Mouse (Mus musculus): ENCODE data around the gene Fndc11. TPM values are rescaled to one million over a fixed set of nuclear protein-coding genes. Genes with fewer than 3 reads are reported as not detected.
"Not testable (repeated sequence)": the region's sequence is repeated elsewhere in the genome, so short reads cannot be mapped to it uniquely, and the experiment has no call there.

Gene Fndc11
- polyA plus RNA-seq, 1 experiment: not detected

GRCm38 (mm10) chr2:181187121-181188000 lies 32.5 kb upstream of the Fndc11 start, which contains the start of gene Ppdpf:
Gene Ppdpf (plus strand): TSS chr2:181187247.
- 0 out of 2 replicates have a peak, but pooled peaks have one; percentile 24 for TF ChIP-seq EP300 (IDR thresholded peaks at IDR 0.05; ENCODE audit: insufficient read depth, low read depth, low read length)
- no peak for TF ChIP-seq CTCF (IDR thresholded peaks at IDR 0.05; ENCODE audit: low read depth, low read length)
- H3K4me3 ChIP-seq (ENCODE audit: low read depth, low read length): peak within 1 kb of the TSS; percentile 81
- no peaks in the 10 kb centered on the region for H3K36me3 ChIP-seq (ENCODE audit: control insufficient read depth, insufficient read depth, low read length, poor library complexity, severe bottlenecking)

GRCm38 (mm10) chr2:181188681-181189080 lies 31.1 kb upstream of the Fndc11 start:
- Histone ChIP-seq H3K9me3 (replicated peaks; ENCODE audit: control insufficient read depth, insufficient read depth, low read length, poor library complexity, severe bottlenecking) (no peaks in the 10 kb centered on the region), H3K27me3 (ENCODE audit: control insufficient read depth, insufficient read depth, low read length, poor library complexity, severe bottlenecking) (no peaks in the 10 kb centered on the region), H3K9ac (ENCODE audit: low read depth, poor library complexity, severe bottlenecking) (no peak overlapping the region), H3K27ac (ENCODE audit: insufficient read depth, low read length) (peak overlapping the region; percentile 89), H3K4me3 (ENCODE audit: low read depth, low read length) (peak overlapping the region; percentile 81), H3K4me1 (ENCODE audit: control insufficient read depth, insufficient read depth, low read length) (no peaks in the 10 kb centered on the region), H3K36me3 (ENCODE audit: control insufficient read depth, insufficient read depth, low read length, poor library complexity, severe bottlenecking) (no peaks in the 10 kb centered on the region)
- TF ChIP-seq EP300 (IDR thresholded peaks at IDR 0.05; ENCODE audit: insufficient read depth, low read depth, low read length): peak; percentile 97
- TF ChIP-seq POLR2A (IDR thresholded peaks at IDR 0.05; ENCODE audit: insufficient read depth, low read length): no peak

More at GRCm38 (mm10) chr2:181187121-181188000, 32.5 kb upstream of the Fndc11 start, which contains the start of gene Ppdpf:
- Histone ChIP-seq H3K9me3 (replicated peaks; ENCODE audit: control insufficient read depth, insufficient read depth, low read length, poor library complexity, severe bottlenecking) (no peaks in the 10 kb centered on the region), H3K27ac (ENCODE audit: insufficient read depth, low read length) (peak within 1 kb of the TSS; percentile 73), H3K9ac (ENCODE audit: low read depth, poor library complexity, severe bottlenecking) (peak within 1 kb of the TSS; percentile 79), H3K27me3 (ENCODE audit: control insufficient read depth, insufficient read depth, low read length, poor library complexity, severe bottlenecking) (no peaks in the 10 kb centered on the region), H3K4me1 (ENCODE audit: control insufficient read depth, insufficient read depth, low read length) (no peaks in the 10 kb centered on the region)

DNA sequence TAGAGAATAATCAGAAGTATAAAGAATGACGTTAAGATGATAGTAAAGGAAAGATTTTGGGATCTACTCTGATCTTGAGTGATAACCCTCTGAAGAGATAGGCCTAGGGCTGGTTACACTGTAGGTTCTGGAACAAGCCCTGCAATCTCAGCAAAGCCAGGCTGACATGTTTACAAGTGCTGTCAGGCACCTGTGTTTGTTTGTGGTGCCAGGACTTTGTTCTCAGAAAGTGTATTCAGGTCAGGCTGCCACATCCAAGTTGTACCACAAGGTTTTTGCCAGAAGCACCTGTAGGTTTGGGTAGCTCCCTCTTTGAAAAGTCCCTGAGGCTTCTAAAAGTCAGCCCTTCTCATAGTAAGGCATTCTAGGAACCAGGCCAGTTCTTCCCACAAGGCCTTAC lies 30.5 kb upstream of the Fndc11 start:
- TF ChIP-seq EP300 (IDR thresholded peaks at IDR 0.05; ENCODE audit: insufficient read depth, low read depth, low read length) (no peak), CTCF (IDR thresholded peaks at IDR 0.05; ENCODE audit: low read depth, low read length) (no peak), POLR2A (IDR thresholded peaks at IDR 0.05; ENCODE audit: insufficient read depth, low read length) (no peak)
- no peaks in the 10 kb centered on the region for H3K36me3 ChIP-seq (ENCODE audit: control insufficient read depth, insufficient read depth, low read length, poor library complexity, severe bottlenecking)
- no peaks in the 10 kb centered on the region for H3K4me1 ChIP-seq (ENCODE audit: control insufficient read depth, insufficient read depth, low read length)
- H3K9me3 ChIP-seq (replicated peaks; ENCODE audit: control insufficient read depth, insufficient read depth, low read length, poor library complexity, severe bottlenecking): no peaks in the 10 kb centered on the region
- H3K27ac ChIP-seq (ENCODE audit: insufficient read depth, low read length): peak overlapping the region; percentile 89
- H3K4me3 ChIP-seq (ENCODE audit: low read depth, low read length): no peak overlapping the region
- H3K27me3 ChIP-seq (ENCODE audit: control insufficient read depth, insufficient read depth, low read length, poor library complexity, severe bottlenecking): no peaks in the 10 kb centered on the region
- H3K9ac ChIP-seq (ENCODE audit: low read depth, poor library complexity, severe bottlenecking): peak overlapping the region; percentile 2; the same call in 1 of the 2 replicates

- not testable (repeated sequence) for H3K36me3 ChIP-seq (ENCODE audit: control insufficient read depth, insufficient read depth, low read length, poor library complexity, severe bottlenecking); H3K27me3 ChIP-seq (ENCODE audit: control insufficient read depth, insufficient read depth, low read length, poor library complexity, severe bottlenecking); H3K4me1 ChIP-seq (ENCODE audit: control insufficient read depth, insufficient read depth, low read length); H3K9me3 ChIP-seq (replicated peaks; ENCODE audit: control insufficient read depth, insufficient read depth, low read length, poor library complexity, severe bottlenecking); H3K4me3 ChIP-seq (ENCODE audit: low read depth, low read length); H3K9ac ChIP-seq (ENCODE audit: low read depth, poor library complexity, severe bottlenecking); H3K27ac ChIP-seq (ENCODE audit: insufficient read depth, low read length)
Measured at GRCm38 (mm10) chr2:181191385-181191784, 28.4 kb upstream of the Fndc11 start.

GRCm38 (mm10) chr2:181191936-181192335 lies 27.9 kb upstream of the Fndc11 start:
- Histone ChIP-seq H3K9ac (ENCODE audit: low read depth, poor library complexity, severe bottlenecking) (no peak overlapping the region), H3K27ac (ENCODE audit: insufficient read depth, low read length) (no peak overlapping the region), H3K9me3 (replicated peaks; ENCODE audit: control insufficient read depth, insufficient read depth, low read length, poor library complexity, severe bottlenecking) (no peaks in the 10 kb centered on the region), H3K4me3 (ENCODE audit: low read depth, low read length) (no peak overlapping the region), H3K36me3 (ENCODE audit: control insufficient read depth, insufficient read depth, low read length, poor library complexity, severe bottlenecking) (no peaks in the 10 kb centered on the region), H3K27me3 (ENCODE audit: control insufficient read depth, insufficient read depth, low read length, poor library complexity, severe bottlenecking) (no peaks in the 10 kb centered on the region), H3K4me1 (ENCODE audit: control insufficient read depth, insufficient read depth, low read length) (no peaks in the 10 kb centered on the region)
- TF ChIP-seq EP300 (IDR thresholded peaks at IDR 0.05; ENCODE audit: insufficient read depth, low read depth, low read length) (no peak), CTCF (IDR thresholded peaks at IDR 0.05; ENCODE audit: low read depth, low read length) (no peak), POLR2A (IDR thresholded peaks at IDR 0.05; ENCODE audit: insufficient read depth, low read length) (no peak)

- Histone ChIP-seq H3K4me1 (ENCODE audit: control insufficient read depth, insufficient read depth, low read length) (no peaks in the 10 kb centered on the region), H3K27me3 (ENCODE audit: control insufficient read depth, insufficient read depth, low read length, poor library complexity, severe bottlenecking) (no peaks in the 10 kb centered on the region), H3K9ac (ENCODE audit: low read depth, poor library complexity, severe bottlenecking) (no peak overlapping the region), H3K27ac (ENCODE audit: insufficient read depth, low read length) (no peak overlapping the region), H3K4me3 (ENCODE audit: low read depth, low read length) (no peak overlapping the region), H3K9me3 (replicated peaks; ENCODE audit: control insufficient read depth, insufficient read depth, low read length, poor library complexity, severe bottlenecking) (no peaks in the 10 kb centered on the region), H3K36me3 (ENCODE audit: control insufficient read depth, insufficient read depth, low read length, poor library complexity, severe bottlenecking) (no peaks in the 10 kb centered on the region)
- TF ChIP-seq POLR2A (IDR thresholded peaks at IDR 0.05; ENCODE audit: insufficient read depth, low read length): no peak
- no peak for TF ChIP-seq CTCF (IDR thresholded peaks at IDR 0.05; ENCODE audit: low read depth, low read length)
- TF ChIP-seq EP300 (IDR thresholded peaks at IDR 0.05; ENCODE audit: insufficient read depth, low read depth, low read length): no peak
Measured at GRCm38 (mm10) chr2:181193044-181193443, 26.8 kb upstream of the Fndc11 start.

Measured in ES-Bruce4 (cell line).